Mouse (Mus musculus) G1E (cell line): ENCODE measurements at regions not wholly inside any gene's neighbourhood (a gene's known extent, or its start where the extent isn't known, plus 50 kb on each side); places are given as distances from the start of the nearest gene placed in this dataset.

Experiments used
- ATAC-seq: 2 replicates; pipeline ENCODE4 v1.8.0; 2016; ENCODE audit warnings: mild to moderate bottlenecking; ENCODE audit not compliant: insufficient number of reproducible peaks, poor library complexity, low FRiP score, severe bottlenecking; ENCODE audit errors: extremely low read depth
- DNase-seq: peaks from one replicate; pipeline ENCODE4 v3.0.0; 2012; ENCODE audit warnings: low spot score
- H3K27me3 ChIP-seq: 2 replicates; pipeline ENCODE4 v1.6.1; 2012; ENCODE audit warnings: mild to moderate bottlenecking, low read length, inconsistent platforms; ENCODE audit not compliant: insufficient read depth
- H3K36me3 ChIP-seq: replicated peaks from 2 replicates; pipeline ENCODE3; 2012; ENCODE audit warnings: mild to moderate bottlenecking, inconsistent platforms
- H3K4me1 ChIP-seq: 2 replicates; pipeline ENCODE4 v1.6.1; 2012; ENCODE audit warnings: low read depth, low read length, inconsistent platforms, mixed read lengths; ENCODE audit not compliant: insufficient read depth
- H3K4me3 ChIP-seq: 2 replicates; pipeline ENCODE4 v1.5.1; 2012; ENCODE audit warnings: low read depth, mild to moderate bottlenecking, inconsistent platforms, low read length, moderate library complexity, mixed read lengths
- H3K9me3 ChIP-seq: replicated peaks from 2 replicates; pipeline ENCODE4 v1.6.1; 2012; ENCODE audit warnings: inconsistent platforms
- CTCF ChIP-seq: IDR thresholded peaks from 2 replicates; pipeline ENCODE4 v1.5.1; 2012; ENCODE audit warnings: low read depth, low read length, inconsistent platforms, mixed read lengths
- GATA1 ChIP-seq: IDR thresholded peaks from 2 replicates; pipeline ENCODE4 v1.6.1; 2012; ENCODE audit warnings: borderline replicate concordance, low read length, inconsistent platforms, mixed read lengths
- GATA2 ChIP-seq: IDR thresholded peaks from 2 replicates; pipeline ENCODE4 v1.6.1; 2012; ENCODE audit warnings: low read depth, low read length, inconsistent platforms, borderline replicate concordance
- POLR2AphosphoS5 ChIP-seq: IDR thresholded peaks from 2 replicates; pipeline ENCODE4 v1.6.1; 2012; ENCODE audit warnings: low read depth, low read length, inconsistent platforms; ENCODE audit not compliant: insufficient replicate concordance
- TAL1 ChIP-seq: conservative IDR thresholded peaks from 2 replicates; pipeline ENCODE4 v1.6.1; 2012; ENCODE audit warnings: low read depth, low read length, inconsistent platforms, mixed read lengths

GRCm38 (mm10) chr9:115600826-115601225, 290.6 kb upstream of the Stt3b start:
- H3K9me3 ChIP-seq = peaks cover 67% of the 10 kb centered on the region
- H3K27me3 ChIP-seq = no peaks in the 10 kb centered on the region
- no peaks in the 10 kb centered on the region for H3K4me1 ChIP-seq
- H3K36me3 ChIP-seq = no peaks in the 10 kb centered on the region
- ATAC-seq (no peak), DNase-seq (no peak)
- no peak overlapping the region for H3K4me3 ChIP-seq
- TF ChIP-seq TAL1 (no peak), GATA1 (no peak), CTCF (no peak), GATA2 (no peak), POLR2AphosphoS5 (no peak)

DNA sequence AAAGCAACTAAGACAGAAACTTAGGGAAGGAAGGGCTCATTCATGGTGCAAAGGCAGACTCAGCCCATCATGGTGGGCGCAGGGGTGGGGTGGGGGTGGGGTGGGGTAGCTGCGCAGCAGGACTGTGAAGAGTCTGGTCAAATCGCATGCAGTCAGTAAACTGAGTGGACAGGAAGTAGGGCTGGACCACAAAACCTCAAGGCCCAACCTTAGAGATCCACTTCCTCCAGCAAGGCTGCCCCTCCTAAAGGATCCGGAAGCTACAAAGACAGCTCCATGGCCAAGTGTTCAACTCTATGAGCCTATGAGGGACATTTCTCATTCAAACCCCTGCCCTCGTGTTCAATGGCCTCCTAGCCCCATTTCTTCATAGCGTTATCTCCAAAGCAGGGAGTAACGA, 292.6 kb upstream of the Stt3b start:
- no peaks in the 10 kb centered on the region for H3K4me1 ChIP-seq
- no peak overlapping the region for H3K4me3 ChIP-seq
- DNase-seq = no peak
- no peak for ATAC-seq
- no peaks in the 10 kb centered on the region for H3K36me3 ChIP-seq
- TF ChIP-seq CTCF (no peak), GATA1 (no peak), TAL1 (no peak), GATA2 (no peak), POLR2AphosphoS5 (no peak)
- H3K27me3 ChIP-seq = no peaks in the 10 kb centered on the region
- peaks cover 62% of the 10 kb centered on the region for H3K9me3 ChIP-seq

- no peak for ATAC-seq
- TF ChIP-seq CTCF (no peak), GATA2 (no peak), TAL1 (no peak), GATA1 (no peak), POLR2AphosphoS5 (no peak)
- H3K4me3 ChIP-seq = no peak overlapping the region
Observed at GRCm38 (mm10) chr9:115604450-115604849, 294.2 kb upstream of the Stt3b start.

DNA sequence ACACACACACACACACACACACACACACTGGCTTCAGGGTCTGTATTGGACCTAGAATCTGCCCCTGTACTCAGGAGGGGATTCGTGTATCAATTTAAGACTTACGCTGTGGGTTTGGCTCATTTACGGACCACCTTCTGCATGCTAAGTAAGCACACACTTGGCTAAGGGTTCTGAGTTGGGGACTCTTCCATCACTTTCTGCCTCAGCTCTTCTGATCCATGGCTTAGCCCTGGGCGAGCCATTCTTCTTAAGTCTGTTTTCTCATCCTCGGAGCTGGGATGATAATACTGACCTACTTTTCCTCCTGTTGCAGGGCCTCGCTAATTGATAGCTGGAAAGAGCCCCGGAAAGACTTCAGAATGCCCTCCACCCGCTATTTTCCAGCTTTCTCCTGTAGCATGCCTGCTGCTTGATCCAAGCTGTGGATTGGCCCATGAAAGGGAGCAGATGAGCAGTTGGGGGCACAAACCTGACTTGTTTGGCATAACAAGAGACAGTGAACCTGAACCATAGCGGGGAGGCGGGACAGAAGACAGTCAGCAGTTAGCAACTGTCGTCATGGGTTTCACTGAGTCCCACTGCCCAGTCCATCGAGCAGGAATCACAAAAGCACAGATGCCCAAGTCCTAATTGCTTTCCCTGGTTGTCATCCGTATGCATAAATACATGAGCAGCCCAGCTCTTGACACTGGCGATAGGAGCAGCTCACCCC, 294.9 kb upstream of the Stt3b start:
- Histone ChIP-seq H3K4me1 (no peaks in the 10 kb centered on the region), H3K27me3 (no peaks in the 10 kb centered on the region), H3K9me3 (peaks cover 63% of the 10 kb centered on the region), H3K4me3 (no peak overlapping the region), H3K36me3 (no peaks in the 10 kb centered on the region)
- ATAC-seq (no peak), DNase-seq (no peak)
- TF ChIP-seq POLR2AphosphoS5 (no peak), TAL1 (no peak), GATA2 (no peak), CTCF (no peak), GATA1 (no peak)

More at GRCm38 (mm10) chr9:115604450-115604849, 294.2 kb upstream of the Stt3b start:
- no peaks in the 10 kb centered on the region for H3K36me3 ChIP-seq
- H3K4me1 ChIP-seq = no peaks in the 10 kb centered on the region
- no peak for DNase-seq
- no peaks in the 10 kb centered on the region for H3K27me3 ChIP-seq
- H3K9me3 ChIP-seq = peaks cover 65% of the 10 kb centered on the region

DNA sequence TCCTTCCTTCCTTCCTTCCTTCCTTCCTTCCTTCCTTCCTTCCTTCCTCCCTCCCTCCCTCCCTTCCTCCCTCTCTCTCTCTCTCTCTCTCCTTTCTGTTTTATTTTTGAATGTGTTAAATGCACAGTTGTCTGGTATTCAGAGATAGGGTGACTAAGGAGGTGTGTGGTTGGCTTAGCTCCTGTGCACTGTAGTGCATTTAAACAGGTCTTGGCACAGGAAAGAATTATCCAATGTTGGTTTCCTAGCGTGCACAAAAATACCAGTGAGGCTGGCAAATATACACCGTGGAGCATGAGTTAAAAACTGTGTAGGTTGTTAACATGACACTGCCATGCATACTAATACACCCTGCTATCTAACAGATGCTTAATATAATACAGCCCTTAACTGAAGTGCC, 297.7 kb upstream of the Stt3b start:
- Histone ChIP-seq H3K4me3 (no peak overlapping the region), H3K9me3 (peaks cover 68% of the 10 kb centered on the region), H3K27me3 (no peaks in the 10 kb centered on the region), H3K36me3 (no peaks in the 10 kb centered on the region), H3K4me1 (no peaks in the 10 kb centered on the region)
- ATAC-seq = no peak
- no peak for TF ChIP-seq TAL1
- no peak for TF ChIP-seq GATA2
- no peak for TF ChIP-seq CTCF
- TF ChIP-seq POLR2AphosphoS5 = no peak
- no peak for TF ChIP-seq GATA1
- DNase-seq = no peak

DNA sequence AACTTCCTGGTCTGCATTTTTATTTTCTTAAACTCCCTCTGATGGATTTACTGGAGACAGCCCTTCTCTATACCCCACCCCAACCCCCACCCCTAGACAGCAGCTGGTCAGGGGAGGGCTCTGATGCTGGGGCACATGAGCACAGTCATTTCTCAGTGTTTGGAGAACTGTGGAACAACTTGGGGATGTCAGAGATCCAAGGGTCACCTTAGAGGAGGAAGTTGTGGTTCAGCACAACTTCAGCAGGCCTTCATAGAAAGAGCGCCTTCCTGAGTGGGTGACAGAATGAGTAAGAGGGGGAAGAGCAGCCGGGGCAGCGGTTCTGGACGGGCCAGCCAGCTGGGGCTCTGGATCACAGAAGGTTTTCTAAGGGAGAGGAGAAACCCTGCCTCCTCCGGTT, 298.2 kb upstream of the Stt3b start:
- DNase-seq (no peak), ATAC-seq (no peak)
- no peaks in the 10 kb centered on the region for H3K36me3 ChIP-seq
- H3K27me3 ChIP-seq = no peaks in the 10 kb centered on the region
- H3K4me3 ChIP-seq = no peak overlapping the region
- peaks cover 67% of the 10 kb centered on the region for H3K9me3 ChIP-seq
- no peaks in the 10 kb centered on the region for H3K4me1 ChIP-seq
- TF ChIP-seq GATA1 (no peak), GATA2 (no peak), CTCF (no peak)
